Mouse (Mus musculus): ENCODE measurements around the gene Capns2. TPM values are rescaled to one million over a fixed set of nuclear protein-coding genes. Genes with fewer than 3 reads are reported as not detected.

Capns2 gene
- polyA plus RNA-seq, 1 experiment from 2014 or later: 0.14 TPM

- no peaks in the 10 kb centered on the region for H3K27me3 ChIP-seq (ENCODE audit: control insufficient read depth, insufficient read depth, low read length)
- H3K36me3 ChIP-seq (ENCODE audit: control insufficient read depth, insufficient read depth): no peaks in the 10 kb centered on the region
- no peaks in the 10 kb centered on the region for H3K4me1 ChIP-seq (ENCODE audit: control insufficient read depth, insufficient read depth, low read length)
- H3K9me3 ChIP-seq (replicated peaks; ENCODE audit: control insufficient read depth, low read length): 0 out of 2 replicates have a peak, but pooled peaks cover 2% of the 10 kb centered on the region
- H3K9ac ChIP-seq (ENCODE audit: low read length): no peak overlapping the region
- 85% methylated on average over 3 of the region's 3 CpGs for WGBS
- no peak overlapping the region for H3K27ac ChIP-seq (ENCODE audit: low read length)
- H3K4me3 ChIP-seq (ENCODE audit: low read length): no peak overlapping the region
- H3K4me2 ChIP-seq (ENCODE audit: low read depth, low read length): no peak overlapping the region
- no peak for ATAC-seq (replicated peaks; ENCODE audit: extremely low read depth, insufficient read depth, low FRiP score)
These were observed 20.6 kb downstream of the Capns2 start for GRCm38 (mm10) chr8:92921768-92922167.

GRCm38 (mm10) chr8:92928986-92929385 is 27.8 kb downstream of the Capns2 start:
- no peak for ATAC-seq (replicated peaks; ENCODE audit: extremely low read depth, insufficient read depth, low FRiP score)
- H3K27ac ChIP-seq (ENCODE audit: low read length): no peak overlapping the region
- peaks cover 9% of the 10 kb centered on the region; the same call in 1 of the 2 replicates for H3K9me3 ChIP-seq (replicated peaks; ENCODE audit: control insufficient read depth, low read length)
- H3K4me1 ChIP-seq (ENCODE audit: control insufficient read depth, insufficient read depth, low read length): no peaks in the 10 kb centered on the region
- no peaks in the 10 kb centered on the region for H3K27me3 ChIP-seq (ENCODE audit: control insufficient read depth, insufficient read depth, low read length)
- WGBS: 65% methylated on average over 4 of the region's 4 CpGs
- H3K9ac ChIP-seq (ENCODE audit: low read length): no peak overlapping the region
- H3K4me2 ChIP-seq (ENCODE audit: low read depth, low read length): no peak overlapping the region
- H3K4me3 ChIP-seq (ENCODE audit: low read length): no peak overlapping the region
- H3K36me3 ChIP-seq (ENCODE audit: control insufficient read depth, insufficient read depth): no peaks in the 10 kb centered on the region

DNA sequence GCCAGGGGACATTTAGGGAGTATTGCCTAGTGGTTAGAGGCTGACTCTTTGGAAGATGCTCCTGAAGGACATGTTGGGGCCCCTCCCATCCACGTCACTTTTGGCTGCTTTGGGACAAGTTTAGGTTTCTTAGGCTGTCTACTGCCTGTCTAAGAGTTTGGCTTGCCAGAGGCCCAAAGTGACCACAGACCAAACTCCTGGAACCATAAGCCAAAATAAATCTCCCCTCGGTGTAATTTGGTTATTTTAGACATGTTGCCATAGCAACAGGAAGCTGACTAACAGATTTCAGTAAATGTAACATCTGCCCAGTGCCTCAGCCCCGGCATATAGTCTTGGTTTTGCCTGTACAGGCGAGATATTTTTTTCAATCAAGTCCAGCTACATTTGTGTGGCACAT is 36.8 kb downstream of the Capns2 start:
- ATAC-seq (replicated peaks; ENCODE audit: extremely low read depth, insufficient read depth, low FRiP score): no peak
- H3K27ac ChIP-seq (ENCODE audit: low read length): no peak overlapping the region
- H3K36me3 ChIP-seq (ENCODE audit: control insufficient read depth, insufficient read depth): no peaks in the 10 kb centered on the region
- H3K4me2 ChIP-seq (ENCODE audit: low read depth, low read length): no peak overlapping the region
- no peak overlapping the region for H3K4me3 ChIP-seq (ENCODE audit: low read length)
- H3K27me3 ChIP-seq (ENCODE audit: control insufficient read depth, insufficient read depth, low read length): no peaks in the 10 kb centered on the region
- 61% methylated on average over 4 of the region's 4 CpGs for WGBS
- H3K4me1 ChIP-seq (ENCODE audit: control insufficient read depth, insufficient read depth, low read length): no peaks in the 10 kb centered on the region
- no peaks in the 10 kb centered on the region for H3K9me3 ChIP-seq (replicated peaks; ENCODE audit: control insufficient read depth, low read length)
- no peak overlapping the region for H3K9ac ChIP-seq (ENCODE audit: low read length)

DNA sequence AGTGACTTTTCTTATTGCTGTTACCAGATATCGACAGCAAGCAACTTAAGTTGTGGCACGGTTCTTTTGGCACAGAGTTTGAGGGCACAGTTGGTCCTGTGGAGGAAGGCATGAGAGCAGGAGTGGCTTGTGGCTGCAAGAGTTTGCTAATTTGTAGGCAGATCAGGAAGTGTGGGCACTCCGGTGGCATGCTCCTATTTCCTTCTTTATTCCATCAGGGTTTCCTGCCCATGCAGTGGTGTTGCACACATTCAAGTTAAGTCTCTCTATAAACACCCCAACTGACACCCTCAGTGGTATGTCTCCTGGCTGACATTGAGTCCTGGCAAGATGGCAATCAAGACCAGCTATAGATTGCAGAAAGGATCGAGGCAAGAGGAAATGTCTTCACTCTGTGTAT is 47.9 kb downstream of the Capns2 start:
- Histone ChIP-seq H3K9ac (ENCODE audit: low read length) (no peak overlapping the region), H3K27me3 (ENCODE audit: control insufficient read depth, insufficient read depth, low read length) (no peaks in the 10 kb centered on the region), H3K9me3 (replicated peaks; ENCODE audit: control insufficient read depth, low read length) (no peaks in the 10 kb centered on the region), H3K4me1 (ENCODE audit: control insufficient read depth, insufficient read depth, low read length) (no peaks in the 10 kb centered on the region), H3K4me2 (ENCODE audit: low read depth, low read length) (no peak overlapping the region), H3K36me3 (ENCODE audit: control insufficient read depth, insufficient read depth) (no peaks in the 10 kb centered on the region), H3K27ac (ENCODE audit: low read length) (no peak overlapping the region), H3K4me3 (ENCODE audit: low read length) (no peak overlapping the region)
- 76% methylated on average over 4 of the region's 4 CpGs for WGBS
- no peak for ATAC-seq (replicated peaks; ENCODE audit: extremely low read depth, insufficient read depth, low FRiP score)

- WGBS: 64% methylated on average over 12 of the region's 12 CpGs
These were observed 49.6 kb downstream of the Capns2 start for GRCm38 (mm10) chr8:92950639-92951371.

More at GRCm38 (mm10) chr8:92950639-92951371, 49.6 kb downstream of the Capns2 start:
- Histone ChIP-seq H3K9ac (ENCODE audit: low read length) (no peak overlapping the region), H3K27ac (ENCODE audit: low read length) (no peak overlapping the region), H3K4me3 (ENCODE audit: low read length) (no peak overlapping the region), H3K4me1 (ENCODE audit: control insufficient read depth, insufficient read depth, low read length) (no peaks in the 10 kb centered on the region), H3K27me3 (ENCODE audit: control insufficient read depth, insufficient read depth, low read length) (no peaks in the 10 kb centered on the region), H3K4me2 (ENCODE audit: low read depth, low read length) (no peak overlapping the region), H3K36me3 (ENCODE audit: control insufficient read depth, insufficient read depth) (no peaks in the 10 kb centered on the region), H3K9me3 (replicated peaks; ENCODE audit: control insufficient read depth, low read length) (no peaks in the 10 kb centered on the region)
- no peak for ATAC-seq (replicated peaks; ENCODE audit: extremely low read depth, insufficient read depth, low FRiP score)

Small RNA genes within 50 kb of the gene (microRNA-seq; reads per million reads assigned to microRNA genes)
- gene Gm22151: not detected

Other genes with a start within 250 kb of the Capns2 start
- 0.50 and 0.77 TPM in 2 replicates for gene Irx6, start 227.1 kb upstream of the Capns2 start, polyA plus RNA-seq (2015; fragmentation: Nextera tagmentation; extraction: Ambion mirVana)
- 110 and 123 TPM in 2 replicates for gene Mmp2, start 74.1 kb upstream of the Capns2 start, polyA plus RNA-seq (2015; fragmentation: Nextera tagmentation; extraction: Ambion mirVana)
- gene Lpcat2, start 46.1 kb upstream of the Capns2 start, polyA plus RNA-seq (2015; fragmentation: Nextera tagmentation; extraction: Ambion mirVana): 4.9 and 5.6 TPM in 2 replicates
- gene Slc6a2, start 58.7 kb downstream of the Capns2 start, polyA plus RNA-seq (2015; fragmentation: Nextera tagmentation; extraction: Ambion mirVana): 0.04 TPM in 2 replicates
- gene Ces1a, start 146.8 kb downstream of the Capns2 start, polyA plus RNA-seq (2015; fragmentation: Nextera tagmentation; extraction: Ambion mirVana): 0.09 and 0.10 TPM in 2 replicates
- gene Ces1b, start 178.6 kb downstream of the Capns2 start, polyA plus RNA-seq (2015; fragmentation: Nextera tagmentation; extraction: Ambion mirVana): 0.19 and 0.37 TPM in 2 replicates
- gene Ces1c, start 229.9 kb downstream of the Capns2 start, polyA plus RNA-seq (2015; fragmentation: Nextera tagmentation; extraction: Ambion mirVana): not detected in 2 replicates

All from heart, embryonic 16.5 days (tissue).